Mouse (Mus musculus): Measurements from ENCODE around the gene Sar1b. TPM values are rescaled to one million over a fixed set of nuclear protein-coding genes. Genes with fewer than 3 reads are reported as not detected.
"Not testable (repeated sequence)": the region's sequence is repeated elsewhere in the genome, so short reads cannot be mapped to it uniquely, and the experiment has no call there.

The Sar1b gene
- polyA plus RNA-seq (2014; fragmentation: Nextera tagmentation; extraction: Ambion mirVana) = 188 and 211 TPM in 2 replicates

GRCm38 (mm10) chr11:51763213-51763907 lies at the start of gene Sar1b, which contains the start of gene Sec24a:
Sar1b (plus strand) TSS chr11:51763687.
Sec24a (minus strand) TSS chr11:51763634.
- Histone ChIP-seq H3K4me1 (ENCODE audit: control insufficient read depth, insufficient read depth, low read length) (peaks cover 16% of the 10 kb centered on the region), H3K36me3 (ENCODE audit: control insufficient read depth, insufficient read depth, low read length) (no peaks in the 10 kb centered on the region), H3K27ac (replicated peaks; ENCODE audit: low read depth, low read length) (no peak within 1 kb of the TSS), H3K9me3 (ENCODE audit: control insufficient read depth, low read length) (no peaks in the 10 kb centered on the region), H3K9ac (replicated peaks; ENCODE audit: low read length) (peak within 1 kb of the TSS; percentile 81), H3K4me3 (replicated peaks; ENCODE audit: low read depth, low read length) (peak within 1 kb of the TSS; percentile 74), H3K27me3 (ENCODE audit: control insufficient read depth, insufficient read depth, low read length) (no peaks in the 10 kb centered on the region), H3K4me2 (ENCODE audit: low read length) (peak within 1 kb of the TSS; percentile 63)
- DNase-seq (peak; percentile 88), ATAC-seq (ENCODE audit: low FRiP score, low TSS enrichment) (peak; percentile 82)
- WGBS = 1% methylated on average over 30 of the region's 30 CpGs

- Histone ChIP-seq H3K4me1 (ENCODE audit: control insufficient read depth, insufficient read depth, low read length) (no peaks in the 10 kb centered on the region), H3K36me3 (ENCODE audit: control insufficient read depth, insufficient read depth, low read length) (peaks cover 78% of the 10 kb centered on the region), H3K9me3 (ENCODE audit: control insufficient read depth, low read length) (no peaks in the 10 kb centered on the region), H3K4me2 (ENCODE audit: low read length) (no peak overlapping the region), H3K9ac (replicated peaks; ENCODE audit: low read length) (no peak overlapping the region), H3K4me3 (replicated peaks; ENCODE audit: low read depth, low read length) (no peak overlapping the region), H3K27me3 (ENCODE audit: control insufficient read depth, insufficient read depth, low read length) (no peaks in the 10 kb centered on the region), H3K27ac (replicated peaks; ENCODE audit: low read depth, low read length) (no peak overlapping the region)
- WGBS = 96% methylated on average over 11 of the region's 11 CpGs
- no peak for ATAC-seq (ENCODE audit: low FRiP score, low TSS enrichment)
- DNase-seq = no peak
Measured at GRCm38 (mm10) chr11:51721066-51721465, 42.4 kb upstream of the Sar1b start.

GRCm38 (mm10) chr11:51732883-51733282 lies 30.6 kb upstream of the Sar1b start:
- ATAC-seq (ENCODE audit: low FRiP score, low TSS enrichment) (no peak), DNase-seq (no peak)
- no peaks in the 10 kb centered on the region for H3K4me1 ChIP-seq (ENCODE audit: control insufficient read depth, insufficient read depth, low read length)
- peaks cover 58% of the 10 kb centered on the region for H3K36me3 ChIP-seq (ENCODE audit: control insufficient read depth, insufficient read depth, low read length)
- no peak overlapping the region for H3K4me2 ChIP-seq (ENCODE audit: low read length)
- no peaks in the 10 kb centered on the region for H3K27me3 ChIP-seq (ENCODE audit: control insufficient read depth, insufficient read depth, low read length)
- 83% methylated on average over 1 of the region's 1 CpGs for WGBS
- H3K9ac ChIP-seq (replicated peaks; ENCODE audit: low read length) = no peak overlapping the region
- H3K9me3 ChIP-seq (ENCODE audit: control insufficient read depth, low read length) = no peaks in the 10 kb centered on the region
- H3K4me3 ChIP-seq (replicated peaks; ENCODE audit: low read depth, low read length) = no peak overlapping the region
- no peak overlapping the region for H3K27ac ChIP-seq (replicated peaks; ENCODE audit: low read depth, low read length)

- DNase-seq; H3K9me3 ChIP-seq (ENCODE audit: control insufficient read depth, low read length); H3K27ac ChIP-seq (replicated peaks; ENCODE audit: low read depth, low read length); ATAC-seq (ENCODE audit: low FRiP score, low TSS enrichment); H3K4me1 ChIP-seq (ENCODE audit: control insufficient read depth, insufficient read depth, low read length); H3K4me3 ChIP-seq (replicated peaks; ENCODE audit: low read depth, low read length); H3K9ac ChIP-seq (replicated peaks; ENCODE audit: low read length); H3K27me3 ChIP-seq (ENCODE audit: control insufficient read depth, insufficient read depth, low read length); H3K4me2 ChIP-seq (ENCODE audit: low read length): not testable (repeated sequence)
- 96% methylated on average over 12 of the region's 13 CpGs for WGBS
- H3K36me3 ChIP-seq (ENCODE audit: control insufficient read depth, insufficient read depth, low read length) = peaks cover 65% of the 10 kb centered on the region
Measured at GRCm38 (mm10) chr11:51734218-51734617, 29.3 kb upstream of the Sar1b start.

- H3K27ac ChIP-seq (replicated peaks; ENCODE audit: low read depth, low read length) = no peak overlapping the region
- H3K36me3 ChIP-seq (ENCODE audit: control insufficient read depth, insufficient read depth, low read length) = peaks cover 55% of the 10 kb centered on the region
- WGBS = 92% methylated on average over 3 of the region's 3 CpGs
- H3K4me1 ChIP-seq (ENCODE audit: control insufficient read depth, insufficient read depth, low read length) = no peaks in the 10 kb centered on the region
- no peak for DNase-seq
- no peak overlapping the region for H3K9ac ChIP-seq (replicated peaks; ENCODE audit: low read length)
- no peak for ATAC-seq (ENCODE audit: low FRiP score, low TSS enrichment)
- H3K4me2 ChIP-seq (ENCODE audit: low read length) = no peak overlapping the region
- no peaks in the 10 kb centered on the region for H3K9me3 ChIP-seq (ENCODE audit: control insufficient read depth, low read length)
- no peaks in the 10 kb centered on the region for H3K27me3 ChIP-seq (ENCODE audit: control insufficient read depth, insufficient read depth, low read length)
- no peak overlapping the region for H3K4me3 ChIP-seq (replicated peaks; ENCODE audit: low read depth, low read length)
Measured at GRCm38 (mm10) chr11:51738651-51739403, 24.7 kb upstream of the Sar1b start.

- no peaks in the 10 kb centered on the region for H3K27me3 ChIP-seq (ENCODE audit: control insufficient read depth, insufficient read depth, low read length)
- H3K9me3 ChIP-seq (ENCODE audit: control insufficient read depth, low read length) = no peaks in the 10 kb centered on the region
- no peaks in the 10 kb centered on the region for H3K4me1 ChIP-seq (ENCODE audit: control insufficient read depth, insufficient read depth, low read length)
- peaks cover 50% of the 10 kb centered on the region for H3K36me3 ChIP-seq (ENCODE audit: control insufficient read depth, insufficient read depth, low read length)
- no peak overlapping the region for H3K9ac ChIP-seq (replicated peaks; ENCODE audit: low read length)
- no peak overlapping the region for H3K4me2 ChIP-seq (ENCODE audit: low read length)
- H3K4me3 ChIP-seq (replicated peaks; ENCODE audit: low read depth, low read length) = no peak overlapping the region
- H3K27ac ChIP-seq (replicated peaks; ENCODE audit: low read depth, low read length) = no peak overlapping the region
- ATAC-seq (ENCODE audit: low FRiP score, low TSS enrichment) = no peak
- 99% methylated on average over 3 of the region's 3 CpGs for WGBS
- no peak for DNase-seq
Measured at GRCm38 (mm10) chr11:51740701-51741100, 22.8 kb upstream of the Sar1b start.

- no peak overlapping the region for H3K4me3 ChIP-seq (replicated peaks; ENCODE audit: low read depth, low read length)
- DNase-seq (no peak), ATAC-seq (ENCODE audit: low FRiP score, low TSS enrichment) (no peak)
- no peak overlapping the region for H3K4me2 ChIP-seq (ENCODE audit: low read length)
- no peaks in the 10 kb centered on the region for H3K27me3 ChIP-seq (ENCODE audit: control insufficient read depth, insufficient read depth, low read length)
- 78% methylated on average over 1 of the region's 1 CpGs for WGBS
- H3K36me3 ChIP-seq (ENCODE audit: control insufficient read depth, insufficient read depth, low read length) = peaks cover 27% of the 10 kb centered on the region
- H3K9me3 ChIP-seq (ENCODE audit: control insufficient read depth, low read length) = no peaks in the 10 kb centered on the region
- H3K4me1 ChIP-seq (ENCODE audit: control insufficient read depth, insufficient read depth, low read length) = no peaks in the 10 kb centered on the region
- H3K27ac ChIP-seq (replicated peaks; ENCODE audit: low read depth, low read length) = no peak overlapping the region
- H3K9ac ChIP-seq (replicated peaks; ENCODE audit: low read length) = no peak overlapping the region
Measured at GRCm38 (mm10) chr11:51746096-51746495, 17.4 kb upstream of the Sar1b start.

- not testable (repeated sequence) for DNase-seq; H3K4me2 ChIP-seq (ENCODE audit: low read length); H3K9ac ChIP-seq (replicated peaks; ENCODE audit: low read length); H3K27ac ChIP-seq (replicated peaks; ENCODE audit: low read depth, low read length); H3K36me3 ChIP-seq (ENCODE audit: control insufficient read depth, insufficient read depth, low read length); H3K9me3 ChIP-seq (ENCODE audit: control insufficient read depth, low read length); H3K4me3 ChIP-seq (replicated peaks; ENCODE audit: low read depth, low read length); ATAC-seq (ENCODE audit: low FRiP score, low TSS enrichment); H3K27me3 ChIP-seq (ENCODE audit: control insufficient read depth, insufficient read depth, low read length)
- 84% methylated on average over 6 of the region's 6 CpGs for WGBS
- peaks cover 15% of the 10 kb centered on the region for H3K4me1 ChIP-seq (ENCODE audit: control insufficient read depth, insufficient read depth, low read length)
Measured at GRCm38 (mm10) chr11:51751623-51752225, 11.8 kb upstream of the Sar1b start.

All from midbrain, embryonic 14.5 days (tissue).